Mouse (Mus musculus) embryo, embryonic 9.5 days (tissue): Measurements from ENCODE around the gene Fgfrl1.

Experiments used
- DNase-seq: peaks from one replicate; pipeline ENCODE4 v3.0.0-alpha.2; 2017; ENCODE audit errors: extremely low spot score

Gene Fgfrl1

DNA sequence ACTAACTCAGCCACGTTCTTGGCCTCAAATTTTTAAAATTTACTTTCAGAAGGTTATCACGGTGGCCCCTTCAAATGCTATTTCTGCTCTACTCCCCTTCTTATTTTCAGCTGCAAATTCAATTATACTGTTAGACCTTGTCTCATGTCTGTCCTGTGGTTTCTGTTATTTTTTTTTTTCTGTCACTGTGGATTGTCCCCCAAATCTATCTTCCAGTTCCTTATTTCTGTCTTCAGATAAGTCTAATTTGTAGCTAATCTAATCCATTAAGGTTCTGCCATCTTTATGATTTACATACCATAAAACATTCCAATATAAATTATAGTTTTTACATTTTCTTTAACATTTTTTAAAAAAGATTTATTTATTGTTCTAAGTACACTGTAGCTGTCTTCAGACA, 24.8 kb upstream of the Fgfrl1 start:
- no peak for DNase-seq

DNA sequence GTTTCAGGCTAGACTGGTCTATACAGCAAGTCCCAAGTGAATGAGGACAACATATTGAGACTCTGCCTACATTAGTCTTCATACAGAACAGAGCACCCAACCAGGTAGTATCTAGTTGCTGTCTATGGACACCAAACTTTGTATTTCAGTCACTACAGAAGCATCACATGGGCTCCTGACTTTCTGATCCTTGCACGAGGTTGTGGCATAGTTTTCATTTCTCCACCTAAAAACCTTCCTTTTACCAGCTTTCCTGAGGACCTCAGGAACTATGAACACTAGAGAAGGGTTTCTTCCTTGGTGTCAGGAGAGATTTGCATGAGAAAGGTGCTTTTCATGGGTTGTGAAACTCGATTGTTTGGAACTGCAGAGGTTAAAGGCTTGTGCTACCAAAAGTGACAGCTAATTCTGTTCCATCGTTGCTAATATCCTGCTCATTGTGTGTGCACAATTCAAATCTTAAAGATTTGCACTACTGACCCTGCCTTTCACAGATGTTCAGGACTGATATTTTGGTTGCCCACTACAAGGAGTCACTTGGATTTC, 23.7 kb upstream of the Fgfrl1 start:
- DNase-seq: no peak

DNA sequence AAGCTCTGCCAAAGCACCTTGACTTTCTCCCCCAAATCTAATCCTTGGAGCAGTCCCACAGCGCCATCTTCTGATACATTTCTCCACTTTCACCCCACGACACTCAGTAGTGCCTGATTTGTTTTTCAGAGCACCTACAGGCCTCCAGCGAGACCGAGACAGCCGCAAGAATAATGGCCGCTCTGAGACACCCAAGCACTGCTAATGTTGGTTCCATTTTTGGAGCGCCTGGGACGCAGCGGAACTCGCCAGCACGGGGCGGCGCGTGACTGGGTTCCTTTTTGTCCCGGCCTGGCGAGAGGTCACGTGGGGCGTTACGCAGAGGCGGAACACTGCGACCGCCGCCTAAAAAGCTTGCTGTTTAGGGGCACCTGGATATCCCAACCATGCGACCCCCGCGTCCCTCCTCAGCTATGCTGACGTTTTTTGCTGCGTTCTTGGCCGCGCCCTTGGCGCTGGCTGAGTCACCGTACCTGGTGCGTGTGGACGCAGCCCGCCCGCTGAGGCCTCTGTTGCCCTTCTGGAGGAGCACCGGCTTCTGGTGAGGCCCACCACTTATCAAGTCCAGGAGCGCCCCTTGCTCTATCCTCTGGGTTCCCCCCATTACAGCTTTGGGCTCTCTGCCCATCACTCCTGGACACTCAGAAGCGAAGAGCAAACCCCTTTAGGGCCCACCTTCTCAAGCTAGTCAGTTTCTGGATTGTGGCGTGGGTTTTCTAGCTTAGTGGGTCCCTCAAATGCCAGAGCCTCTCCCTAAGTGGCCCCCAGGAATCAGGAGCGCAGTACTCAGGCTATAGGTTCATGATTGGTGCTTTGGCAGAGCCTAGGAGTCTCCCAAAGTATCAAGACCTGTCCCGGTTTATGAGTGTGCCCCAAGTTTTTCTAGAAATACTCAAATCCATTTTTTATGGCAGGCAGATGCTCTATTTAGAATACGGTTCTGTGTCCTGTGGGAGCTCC, 22.9 kb upstream of the Fgfrl1 start, which contains the start of gene Dgkq:
Gene Dgkq, minus strand, starts transcription at position 696 of the 960 bp plus-strand sequence.
- peak; percentile 83 for DNase-seq

DNA sequence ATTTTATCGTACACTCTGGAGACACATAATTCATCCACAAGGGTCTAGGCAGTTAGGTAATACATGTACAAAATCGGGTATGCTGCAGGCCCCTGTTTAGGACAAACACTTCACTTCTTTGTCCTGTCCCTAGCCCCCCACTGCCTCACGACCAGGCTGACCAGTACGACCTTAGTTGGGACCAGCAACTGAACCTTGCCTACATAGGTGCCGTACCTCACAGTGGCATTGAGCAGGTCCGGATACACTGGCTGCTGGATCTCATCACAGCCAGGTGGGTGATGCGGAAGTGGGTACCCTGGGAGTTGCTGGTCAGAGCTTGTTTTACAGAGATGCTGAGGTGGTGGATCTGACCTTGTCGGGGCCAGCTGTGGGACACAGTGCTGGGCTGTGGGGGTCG, 22.2 kb upstream of the Fgfrl1 start:
- DNase-seq: no peak

DNA sequence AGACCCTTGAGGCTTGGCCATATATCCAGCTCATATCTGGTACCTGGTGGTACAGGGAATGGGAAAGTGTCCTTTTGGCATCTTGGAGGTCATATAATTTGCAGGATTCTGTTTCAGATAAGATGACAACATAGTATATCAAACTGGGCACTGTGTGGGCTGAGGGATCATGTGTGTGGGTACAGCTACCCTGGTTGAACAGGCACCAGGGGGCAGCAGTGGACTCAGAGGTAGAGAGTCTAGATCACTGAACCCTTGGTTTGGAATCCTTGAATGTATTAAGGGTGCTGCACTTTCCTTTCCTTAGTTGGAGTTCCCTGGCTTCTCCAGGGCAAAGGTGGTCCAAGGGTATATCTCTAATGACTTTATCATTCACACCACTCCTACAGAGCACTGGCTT, 21.4 kb upstream of the Fgfrl1 start:
- peak; percentile 31 for DNase-seq

GRCm38 (mm10) chr5:108671757-108672156, 20.4 kb upstream of the Fgfrl1 start:
- no peak for DNase-seq

- DNase-seq: no peak
Measured at GRCm38 (mm10) chr5:108674624-108675023, 17.6 kb upstream of the Fgfrl1 start.

- no peak for DNase-seq
Measured at GRCm38 (mm10) chr5:108675251-108675816, 16.8 kb upstream of the Fgfrl1 start, which contains the start of gene Slc26a1. Slc26a1 (minus strand) TSS chr5:108675569.

DNA sequence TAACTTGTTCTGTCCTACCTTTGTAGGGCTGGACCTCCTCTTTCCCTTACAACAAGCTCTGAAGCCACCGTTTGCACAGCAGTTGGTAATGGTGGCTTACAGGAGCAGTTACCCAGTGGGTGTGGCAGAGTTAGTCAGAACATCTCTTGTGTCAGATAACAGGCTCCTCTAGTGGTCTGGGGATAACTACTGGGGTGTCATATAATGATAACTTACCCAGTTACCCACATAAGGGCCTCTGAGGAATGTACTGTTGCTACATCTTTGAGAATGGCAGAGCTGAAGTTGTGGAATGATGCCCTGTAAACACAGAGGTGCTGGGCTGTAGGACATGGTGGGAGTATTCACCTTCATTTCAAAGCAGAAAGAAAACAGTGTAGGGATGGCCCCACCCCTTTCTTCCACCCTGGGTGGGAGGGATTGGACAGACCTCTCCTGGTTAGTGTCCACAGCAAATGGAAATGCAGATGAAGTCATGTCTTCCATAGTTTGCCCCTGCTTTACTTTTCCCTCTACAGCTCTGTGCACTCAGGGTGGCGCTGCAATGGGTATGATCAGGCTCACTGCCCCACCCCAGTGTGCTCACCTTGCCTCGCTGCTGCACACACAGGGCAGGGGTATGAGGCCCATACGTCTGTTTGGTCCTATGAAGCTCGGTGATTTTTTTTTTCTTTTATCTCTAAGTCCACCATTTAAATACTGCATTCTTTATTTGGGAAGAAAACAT, 15.2 kb upstream of the Fgfrl1 start:
- no peak for DNase-seq

DNA sequence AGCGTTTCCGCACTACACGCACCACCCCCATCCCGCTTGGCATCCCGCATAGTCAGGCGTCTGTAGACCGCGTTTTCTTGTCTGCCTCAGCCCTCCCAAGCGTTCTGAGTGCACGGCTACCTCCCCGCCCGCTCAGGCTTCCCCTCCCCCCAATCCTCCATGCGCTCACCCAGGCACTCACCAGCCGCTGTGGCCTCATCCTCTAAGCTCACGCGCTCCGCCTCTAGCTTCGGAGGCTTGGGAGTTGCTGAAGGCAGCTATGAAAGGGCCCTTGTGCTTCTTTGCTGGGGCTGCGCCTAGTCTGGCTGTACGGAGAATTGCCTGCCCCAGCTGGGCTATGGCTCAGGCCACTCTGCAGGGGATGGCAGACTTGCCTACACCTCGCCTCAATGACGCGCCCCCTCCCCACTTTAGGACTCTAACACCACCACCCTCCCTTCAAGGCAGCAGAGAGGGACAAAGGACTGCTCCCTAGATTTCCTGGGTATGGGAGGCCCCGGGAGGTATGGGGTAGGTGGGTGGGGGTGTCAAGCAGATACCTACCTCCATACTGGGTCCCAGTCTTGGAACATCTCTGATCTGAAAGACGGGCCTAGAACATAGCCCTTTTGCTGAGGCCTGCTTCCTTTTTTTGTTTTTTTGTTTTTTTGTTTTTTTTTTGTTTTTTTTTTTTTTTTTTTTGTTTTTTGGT, 14.4 kb upstream of the Fgfrl1 start:
- peak; percentile 79 for DNase-seq

GRCm38 (mm10) chr5:108678296-108678854, 13.8 kb upstream of the Fgfrl1 start:
- DNase-seq: no peak

GRCm38 (mm10) chr5:108679909-108680308, 12.3 kb upstream of the Fgfrl1 start:
- DNase-seq: no peak

DNA sequence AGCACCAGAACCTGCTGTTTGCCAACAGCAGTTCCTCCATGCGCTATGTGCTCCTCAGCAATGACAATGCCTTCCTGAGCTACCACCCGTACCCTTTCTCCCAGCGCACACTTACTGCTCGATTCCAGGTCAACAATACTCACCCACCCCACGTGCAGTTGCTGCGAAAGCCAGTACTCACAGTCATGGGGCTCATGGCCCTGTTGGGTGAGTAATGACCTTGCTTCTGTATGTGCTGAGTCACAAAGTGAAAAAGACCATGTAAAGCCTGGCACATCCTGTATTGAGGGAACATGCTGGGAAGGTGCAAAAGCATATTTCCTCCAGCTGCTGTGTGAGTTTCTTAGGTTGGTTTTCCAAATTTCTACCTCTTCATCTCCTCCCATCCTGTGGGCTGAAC, 11.3 kb upstream of the Fgfrl1 start:
- DNase-seq: no peak

DNA sequence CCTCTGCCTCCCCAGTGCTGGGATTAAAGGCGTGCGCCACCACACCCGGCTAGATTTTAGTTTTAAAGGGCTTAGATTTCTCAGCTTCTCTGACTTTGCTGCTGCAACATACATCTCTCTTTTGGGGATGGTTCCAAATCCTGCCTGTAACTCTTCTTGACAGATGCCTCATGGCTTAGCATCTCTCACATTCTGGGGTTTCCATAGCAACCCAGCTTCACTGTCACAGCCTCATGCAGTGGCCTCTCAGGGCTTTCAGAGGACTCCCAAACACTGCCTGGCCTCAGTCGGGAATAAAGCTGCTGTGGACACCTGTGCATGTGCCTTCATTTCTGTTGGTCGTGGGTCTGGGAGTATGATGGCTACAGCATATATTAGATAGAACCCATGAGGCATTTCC, 3.1 kb upstream of the Fgfrl1 start:
- no peak for DNase-seq

- DNase-seq: no peak
Measured at GRCm38 (mm10) chr5:108691152-108691551, 1.0 kb upstream of the Fgfrl1 start.

DNA sequence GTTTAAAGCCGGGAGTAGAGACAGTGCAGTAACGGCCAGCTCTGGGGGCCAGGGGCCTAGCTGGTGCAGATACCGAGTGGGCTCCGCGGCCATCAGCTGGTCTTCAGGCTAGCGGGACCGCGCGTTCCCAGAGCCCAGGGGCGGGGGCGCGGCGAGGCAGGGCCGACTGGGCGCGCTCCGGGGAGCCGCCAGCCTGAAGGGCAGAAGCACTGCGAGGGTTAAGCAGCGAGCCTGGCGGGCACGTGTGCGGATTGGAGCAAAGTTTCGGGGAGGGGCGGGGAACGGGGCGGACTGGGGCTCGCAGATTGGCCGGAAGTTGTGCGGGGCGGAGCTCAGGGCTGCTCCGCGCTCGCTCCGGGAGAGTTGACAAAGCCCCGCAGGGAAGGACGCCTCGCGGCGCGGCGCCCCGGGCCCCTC, 1.7 kb downstream of the Fgfrl1 start:
- DNase-seq: peak; percentile 91

DNA sequence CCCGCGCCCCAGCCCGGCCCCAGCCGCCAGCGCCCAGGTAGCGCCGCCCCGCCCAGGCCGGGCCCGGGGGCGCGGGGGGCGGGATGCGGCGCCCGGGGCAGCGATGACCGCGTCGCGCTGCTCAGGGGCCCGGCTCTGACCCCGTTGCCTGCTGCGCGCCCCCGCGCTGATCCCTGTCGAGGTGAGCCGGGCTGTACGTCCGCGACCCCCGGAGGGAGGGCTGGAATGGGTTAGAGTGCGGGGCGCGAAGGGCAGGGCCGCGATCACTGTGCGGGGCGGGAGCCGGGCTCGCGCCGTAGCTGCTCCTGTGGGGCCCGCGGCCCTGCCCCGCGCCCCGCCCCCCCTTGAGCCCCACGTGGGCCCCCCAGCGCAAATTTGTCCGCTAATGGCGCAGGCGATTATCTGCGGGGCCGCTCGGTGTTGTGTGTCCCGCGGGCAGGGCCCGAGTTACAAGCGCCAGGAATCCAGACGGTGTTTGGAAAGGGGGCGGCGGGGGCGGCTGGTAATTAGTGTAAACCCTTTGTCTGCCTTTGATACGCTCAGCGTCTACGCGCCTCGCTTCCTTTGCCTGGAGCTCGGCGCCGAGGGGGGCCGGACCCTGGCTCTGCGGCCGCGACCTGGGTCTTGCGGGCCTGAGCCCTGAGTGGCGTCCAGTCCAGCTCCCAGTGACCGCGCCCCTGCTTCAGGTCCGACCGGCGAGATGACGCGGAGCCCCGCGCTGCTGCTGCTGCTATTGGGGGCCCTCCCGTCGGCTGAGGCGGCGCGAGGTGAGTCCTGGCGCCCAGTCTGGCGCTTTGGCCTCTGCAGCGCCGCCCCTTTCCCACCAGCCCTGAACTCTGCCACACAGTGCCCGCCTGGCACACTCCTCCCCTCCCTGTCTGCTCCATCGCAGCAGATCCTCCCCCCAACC, 2.4 kb downstream of the Fgfrl1 start:
- peak; percentile 59 for DNase-seq

DNA sequence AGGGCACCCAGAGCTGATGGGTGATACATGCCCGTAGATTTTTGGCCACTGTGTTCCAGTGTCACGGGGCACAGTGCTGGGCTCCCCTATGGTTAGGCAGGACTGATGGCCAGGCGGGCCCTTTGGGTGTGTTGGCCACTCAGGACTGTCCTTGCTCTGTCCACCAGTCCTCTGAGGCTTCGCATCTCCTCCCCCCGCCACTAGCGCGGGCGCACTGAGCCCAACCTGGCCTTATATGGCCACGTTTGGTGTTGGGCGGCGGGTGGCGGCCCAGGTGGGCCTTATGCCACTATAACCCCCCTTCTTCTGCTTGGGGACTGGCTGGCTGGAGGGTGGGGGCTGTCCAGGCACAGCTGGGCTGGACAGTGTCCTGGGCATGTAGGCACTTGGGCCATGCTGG, 3.7 kb downstream of the Fgfrl1 start:
- no peak for DNase-seq

DNA sequence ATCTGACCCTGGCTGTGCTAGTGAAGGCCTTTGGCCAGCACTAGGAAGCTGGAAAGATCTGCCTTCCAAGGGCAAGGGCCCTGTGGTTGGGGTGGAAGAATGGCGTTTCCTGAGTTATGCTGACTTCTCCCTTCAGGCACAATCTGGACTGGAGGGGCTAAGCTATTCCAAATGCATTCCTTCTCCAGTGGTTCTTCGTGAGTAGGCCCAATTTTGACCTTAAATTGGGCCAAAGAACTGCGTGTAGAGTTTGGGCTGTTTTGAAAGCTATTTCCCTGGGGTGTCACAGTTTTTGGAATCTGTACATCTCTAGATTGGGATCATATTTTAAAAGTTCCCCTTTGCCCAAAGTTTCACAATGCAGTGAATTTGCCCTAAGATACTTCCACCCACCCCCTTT, 4.4 kb downstream of the Fgfrl1 start:
- DNase-seq: no peak

- DNase-seq: peak; percentile 60
Measured at GRCm38 (mm10) chr5:108697341-108697753, 5.2 kb downstream of the Fgfrl1 start.
